Mouse (Mus musculus) limb, embryonic 15.5 days (tissue): ENCODE measurements around the gene Sema6c. TPM values are rescaled to one million over a fixed set of nuclear protein-coding genes. Genes with fewer than 3 reads are reported as not detected.
A peak's percentile ranks its signal among the peaks of the same experiment; 100 is the strongest.

Experiments
- ATAC-seq: fragments of 200-750 bp; cut with Nextera tagmentation; 2 replicates; pipeline ENCODE4 v1.8.0; 2017; ENCODE audit warnings: low read depth, moderate TSS enrichment; ENCODE audit not compliant: insufficient number of reproducible peaks, low FRiP score, low TSS enrichment
- H3K27ac ChIP-seq: fragments of 300-500 bp; sonication (generic); 2 replicates; pipeline ENCODE4 v1.5.1; 2015; ENCODE audit warnings: moderate library complexity, mild to moderate bottlenecking, inconsistent platforms
- H3K27me3 ChIP-seq: fragments of 300-500 bp; sonication (generic); 2 replicates; pipeline ENCODE4 v1.6.1; 2015; ENCODE audit warnings: inconsistent platforms
- H3K36me3 ChIP-seq: fragments of 300-500 bp; sonication (generic); 2 replicates; pipeline ENCODE4 v1.6.1; 2015; ENCODE audit warnings: inconsistent platforms
- H3K4me1 ChIP-seq: fragments of 300-500 bp; sonication (generic); 2 replicates; pipeline ENCODE4 v1.6.1; 2015; ENCODE audit warnings: inconsistent platforms
- H3K4me2 ChIP-seq: fragments of 300-500 bp; sonication (generic); 2 replicates; pipeline ENCODE4 v1.6.1; 2015; ENCODE audit warnings: mild to moderate bottlenecking, inconsistent platforms
- H3K4me3 ChIP-seq: fragments of 300-500 bp; sonication (generic); 2 replicates; pipeline ENCODE4 v1.5.1; 2015; ENCODE audit warnings: mild to moderate bottlenecking, inconsistent platforms
- H3K9ac ChIP-seq: fragments of 300-500 bp; sonication (generic); 2 replicates; pipeline ENCODE4 v1.6.1; 2015; ENCODE audit warnings: inconsistent platforms
- H3K9me3 ChIP-seq: fragments of 300-500 bp; sonication (generic); 2 replicates; pipeline ENCODE4 v1.6.1; 2016; ENCODE audit warnings: inconsistent platforms
- WGBS: fragments of 180-500 bp; shearing (Covaris S2); methylation state at CpG from one replicate; pipeline ENCODE4 v1.1.7; 2015; 5-methylcytosine and 5-hydroxymethylcytosine counted together
- microRNA-seq: library from miRNA; unstranded; fragments of <30 nt; microRNA quantifications from one replicate; pipeline ENCODE4, GENCODE M21; 2016
- polyA plus RNA-seq: library from polyadenylated mRNA; unstranded; fragments of >200 nt; fragmentation: Nextera tagmentation; extraction: Ambion mirVana; gene quantifications from 2 replicates; pipeline ENCODE4 v1.2.1, GENCODE M21; 2015

Gene Sema6c
- polyA plus RNA-seq, 1 experiment from 2014 or later: 9.3 TPM

DNA sequence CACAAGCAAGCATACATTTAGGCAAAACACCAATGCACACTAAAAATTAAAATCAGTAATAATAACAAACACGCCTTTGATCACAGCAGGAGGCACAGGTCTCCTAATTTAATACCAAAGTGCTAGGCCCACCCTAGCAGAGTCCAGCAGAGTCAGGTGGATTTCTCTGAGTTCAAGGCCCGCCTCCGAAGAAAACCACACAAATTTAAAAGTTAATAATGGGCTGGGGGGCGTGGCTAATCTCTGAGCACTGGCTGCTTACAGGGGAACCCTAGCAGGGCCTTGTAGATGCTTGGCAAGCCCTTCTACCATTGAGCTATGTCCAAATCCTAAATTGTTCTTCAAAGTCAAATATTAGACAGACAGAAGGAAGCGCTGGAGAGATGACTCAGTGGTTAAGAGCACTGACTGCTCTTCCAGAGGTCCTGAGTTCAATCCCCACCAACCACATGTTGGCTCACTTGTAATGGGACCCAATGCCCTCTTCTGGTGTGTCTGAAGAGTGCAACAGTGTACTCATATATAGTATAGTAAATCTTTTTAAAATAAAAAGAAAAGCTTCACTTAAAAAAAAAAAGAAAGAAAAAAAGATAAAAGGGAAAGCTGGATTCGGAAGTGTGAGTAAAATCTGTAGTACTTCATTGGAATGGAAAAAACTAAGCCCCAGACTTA, 58.3 kb downstream of the Sema6c start:
- H3K4me3 ChIP-seq: peak overlapping the region; percentile 75
- peaks cover 49% of the 10 kb centered on the region for H3K36me3 ChIP-seq
- H3K27ac ChIP-seq: peak overlapping the region; percentile 100
- no peak overlapping the region for H3K9ac ChIP-seq
- no peaks in the 10 kb centered on the region for H3K27me3 ChIP-seq
- H3K9me3 ChIP-seq: no peaks in the 10 kb centered on the region
- no peak for ATAC-seq
- peak overlapping the region; percentile 69 for H3K4me2 ChIP-seq
- WGBS: 78% methylated on average over 6 of the region's 6 CpGs
- H3K4me1 ChIP-seq: peaks cover 12% of the 10 kb centered on the region

DNA sequence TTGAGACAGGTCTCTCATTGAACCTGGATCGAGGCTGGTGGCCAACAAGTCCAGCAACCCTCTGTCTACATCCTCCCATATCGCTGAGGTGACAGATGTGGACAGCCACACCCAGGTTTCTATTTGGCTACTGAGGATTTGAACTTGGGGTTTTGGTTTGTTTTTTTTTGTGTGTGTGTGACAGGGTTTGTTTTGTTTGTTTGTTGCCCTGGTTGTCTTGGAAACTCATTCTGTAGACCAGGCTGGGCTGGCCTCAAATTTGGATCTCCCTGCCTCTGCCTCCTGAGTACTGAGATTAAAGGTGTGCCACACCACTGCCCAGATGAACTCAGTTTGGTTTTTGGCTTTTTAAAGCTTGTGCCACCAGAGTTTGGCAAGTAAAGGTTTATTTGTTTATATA, 62.8 kb downstream of the Sema6c start:
- no peak overlapping the region for H3K9ac ChIP-seq
- H3K9me3 ChIP-seq: no peaks in the 10 kb centered on the region
- H3K27ac ChIP-seq: no peak overlapping the region
- H3K36me3 ChIP-seq: peaks cover 43% of the 10 kb centered on the region
- no peak overlapping the region for H3K4me3 ChIP-seq
- peaks cover 15% of the 10 kb centered on the region for H3K4me1 ChIP-seq
- 91% methylated on average over 2 of the region's 2 CpGs for WGBS
- no peak overlapping the region for H3K4me2 ChIP-seq
- no peak for ATAC-seq
- no peaks in the 10 kb centered on the region for H3K27me3 ChIP-seq

Small RNAs within 50 kb of the gene (microRNA-seq; reads per million reads assigned to microRNA genes)
- gene Mir8099-1: not detected

Other genes starting within 250 kb of the Sema6c start
- 51.9 and 57.7 TPM in 2 replicates for gene Selenbp1, start 227.4 kb upstream of the Sema6c start, polyA plus RNA-seq
- gene Rfx5, start 206.4 kb upstream of the Sema6c start, polyA plus RNA-seq: 8.0 and 8.2 TPM in 2 replicates
- 26.8 and 29.1 TPM in 2 replicates for gene Pi4kb, start 185.7 kb upstream of the Sema6c start, polyA plus RNA-seq
- 16.8 and 20.2 TPM in 2 replicates for gene Zfp687, start 145.0 kb upstream of the Sema6c start, polyA plus RNA-seq
- 253 and 271 TPM in 2 replicates for gene Psmd4, start 117.8 kb upstream of the Sema6c start, polyA plus RNA-seq
- 19.4 and 22.0 TPM in 2 replicates for gene Pip5k1a, start 53.5 kb upstream of the Sema6c start, polyA plus RNA-seq
- gene Vps72, start 49.4 kb upstream of the Sema6c start, polyA plus RNA-seq: 139 and 141 TPM in 2 replicates
- 4.2 and 12.9 TPM in 2 replicates for gene Tmod4, start 36.0 kb upstream of the Sema6c start, polyA plus RNA-seq
- 61.2 and 67.2 TPM in 2 replicates for gene Scnm1, start 26.4 kb upstream of the Sema6c start, polyA plus RNA-seq
- 17.9 and 18.5 TPM in 2 replicates for gene Lysmd1, start 26.4 kb upstream of the Sema6c start, polyA plus RNA-seq
- 6.1 and 7.1 TPM in 2 replicates for gene Tnfaip8l2, start 18.1 kb upstream of the Sema6c start, polyA plus RNA-seq
- 8.6 and 10.4 TPM in 2 replicates for gene Gabpb2, start 57.5 kb downstream of the Sema6c start, polyA plus RNA-seq
- gene Cdc42se1, start 68.3 kb downstream of the Sema6c start, polyA plus RNA-seq: 114 TPM in 2 replicates
- gene Mllt11, start 71.7 kb downstream of the Sema6c start, polyA plus RNA-seq: 11.5 and 15.5 TPM in 2 replicates
- 0.53 and 0.76 TPM in 2 replicates for gene Gm128, start 81.1 kb downstream of the Sema6c start, polyA plus RNA-seq
- gene Bnipl, start 90.7 kb downstream of the Sema6c start, polyA plus RNA-seq: 15.6 and 17.2 TPM in 2 replicates
- gene Mindy1, start 120.9 kb downstream of the Sema6c start, polyA plus RNA-seq: 49.8 and 53.1 TPM in 2 replicates
- gene Prune1, start 121.6 kb downstream of the Sema6c start, polyA plus RNA-seq: 22.7 and 31.6 TPM in 2 replicates
- gene Anxa9, start 146.7 kb downstream of the Sema6c start, polyA plus RNA-seq: 12.5 and 15.1 TPM in 2 replicates
- 154 and 157 TPM in 2 replicates for gene Cers2, start 154.3 kb downstream of the Sema6c start, polyA plus RNA-seq
- 35.9 and 36.9 TPM in 2 replicates for gene Setdb1, start 196.7 kb downstream of the Sema6c start, polyA plus RNA-seq
- not detected in 2 replicates for gene 4930558C23Rik, start 242.4 kb downstream of the Sema6c start, polyA plus RNA-seq